Mouse (Mus musculus): Measurements from ENCODE around the gene Capn1.

DNA sequence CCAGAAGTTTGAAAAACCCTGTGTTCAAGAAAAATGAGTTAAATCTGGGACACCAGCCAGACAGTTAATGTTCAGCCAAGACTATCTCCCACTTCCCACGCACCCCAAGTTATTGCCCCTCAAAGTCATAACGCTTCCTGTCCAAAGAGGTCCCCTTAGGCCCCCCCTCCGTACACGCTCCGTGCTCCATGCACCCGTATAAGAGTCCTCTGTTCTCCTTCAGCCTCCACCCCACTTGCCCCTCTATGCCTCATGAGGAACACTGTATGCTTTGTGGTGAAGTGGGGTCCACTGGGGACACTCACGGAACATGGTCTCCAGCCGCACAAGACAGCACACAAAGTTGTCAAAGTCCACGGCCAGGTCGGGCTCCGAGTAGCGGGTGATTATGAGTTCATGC is 25.7 kb downstream of the Capn1 start:
- TF ChIP-seq POLR2A (IDR thresholded peaks at IDR 0.05; ENCODE audit: insufficient read length, low read depth), result no peak
- TF ChIP-seq MAX (IDR thresholded peaks at IDR 0.05; ENCODE audit: low read depth), result no peak
- TF ChIP-seq MYOD1 (IDR thresholded peaks at IDR 0.05; ENCODE audit: control insufficient read depth in 1 of 3, insufficient read length in 2 of 3, low read depth in 2 of 3), result no peak
- TF ChIP-seq SRF (IDR thresholded peaks at IDR 0.05; ENCODE audit: control insufficient read depth, insufficient read length, low read depth), result no peak
- TF ChIP-seq POLR2AphosphoS2 (IDR thresholded peaks at IDR 0.05; ENCODE audit: insufficient read length, low read depth), result no peak

All from myocyte (in vitro differentiated cells).